Mouse (Mus musculus) regulatory T cell (primary cell): ENCODE results near the gene F2rl1.

Source experiments
- in situ Hi-C: fragments of 300-600 bp; cut with MboI, MseI; formaldehyde crosslinking; loops from one replicate; pipeline ENCODE4 v1.15.1; 2025; ENCODE audit warnings: high pct_unique_total_duplicates

Gene F2rl1

GRCm38 (mm10) chr13:95524674-95525491 is at the start of gene F2rl1:
TSS of gene F2rl1 (minus strand) at chr13:95525227.
- in situ Hi-C loops: no loop called here

DNA sequence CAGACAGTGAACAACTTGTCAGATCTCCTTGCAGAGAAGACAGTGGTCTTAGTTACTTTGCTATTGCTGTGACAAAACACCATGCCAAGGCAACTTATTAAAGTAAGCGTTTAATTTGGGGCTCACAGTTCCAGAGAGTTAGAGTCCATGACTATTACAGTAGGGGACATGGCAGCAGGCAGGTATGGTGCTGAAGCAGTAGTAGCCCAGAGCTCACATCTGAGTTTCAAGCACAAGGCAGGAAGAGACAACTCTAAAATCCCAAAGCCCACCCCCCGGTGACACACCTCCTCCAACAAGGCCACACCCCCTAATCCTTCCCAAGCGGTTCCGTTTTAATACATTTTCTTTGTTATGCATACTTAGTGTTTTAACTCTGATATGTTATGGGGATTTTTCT is 45.9 kb upstream of the F2rl1 start:
- in situ Hi-C loops: no loop called here

GRCm38 (mm10) chr13:95569326-95569725 is 44.3 kb upstream of the F2rl1 start:
- in situ Hi-C loops: no loop called here

DNA sequence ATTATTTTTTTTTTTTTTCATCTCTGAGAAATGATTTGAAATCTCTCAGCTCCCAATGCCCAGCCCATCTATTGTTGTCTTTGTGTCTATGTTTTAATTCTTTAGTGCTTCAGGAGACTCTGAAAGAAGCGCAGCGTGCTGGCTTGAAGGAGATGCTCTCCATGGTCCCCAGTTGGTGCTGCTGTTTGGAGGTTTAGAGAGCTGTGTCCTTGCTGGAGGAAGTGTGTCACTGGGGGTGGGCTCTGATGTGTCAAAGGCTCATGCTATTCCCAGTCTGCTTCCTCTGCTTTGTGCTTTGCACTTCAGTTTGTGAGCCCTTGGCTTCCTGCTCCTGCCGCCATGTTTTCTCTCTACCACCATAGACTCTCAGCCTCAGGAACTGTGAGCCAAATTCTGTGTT is 43.3 kb upstream of the F2rl1 start:
- in situ Hi-C loops: no loop called here

- in situ Hi-C loops: no loop called here
Measured at GRCm38 (mm10) chr13:95566841-95567551, 42.0 kb upstream of the F2rl1 start.

GRCm38 (mm10) chr13:95563693-95564092 is 38.7 kb upstream of the F2rl1 start:
- in situ Hi-C loops: loop anchor here (5.0 kb wide), 1 partner anchor 154 kb away; no protein-coding TSS in a partner anchor

DNA sequence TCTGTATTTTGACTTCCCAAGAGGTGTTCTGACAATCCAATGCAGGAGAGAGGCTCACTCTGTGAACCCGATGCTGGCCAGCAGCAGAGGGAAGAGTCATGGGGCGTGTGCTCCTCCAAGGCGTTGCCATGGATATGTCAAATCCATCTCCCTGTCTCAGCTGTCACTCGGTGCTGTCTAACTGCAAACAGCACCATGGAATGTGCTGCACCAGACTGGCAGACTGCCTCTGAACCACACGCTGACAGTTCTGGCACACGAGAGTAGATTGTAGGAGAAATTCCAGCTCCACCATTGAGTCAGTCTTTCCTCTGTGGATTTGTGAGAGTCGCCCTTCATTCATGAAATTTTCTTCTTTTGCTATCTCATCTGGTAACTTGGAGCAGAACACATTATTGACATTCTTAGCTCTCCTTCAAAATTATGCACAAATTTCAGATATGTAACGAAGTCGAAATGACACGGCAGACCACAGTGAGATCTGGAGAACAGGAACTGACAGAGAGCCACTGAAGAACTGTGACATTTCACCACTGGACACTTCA is 38.1 kb upstream of the F2rl1 start:
- in situ Hi-C loops: loop anchor here (5.0 kb wide), 1 partner anchor 154 kb away; no protein-coding TSS in a partner anchor

DNA sequence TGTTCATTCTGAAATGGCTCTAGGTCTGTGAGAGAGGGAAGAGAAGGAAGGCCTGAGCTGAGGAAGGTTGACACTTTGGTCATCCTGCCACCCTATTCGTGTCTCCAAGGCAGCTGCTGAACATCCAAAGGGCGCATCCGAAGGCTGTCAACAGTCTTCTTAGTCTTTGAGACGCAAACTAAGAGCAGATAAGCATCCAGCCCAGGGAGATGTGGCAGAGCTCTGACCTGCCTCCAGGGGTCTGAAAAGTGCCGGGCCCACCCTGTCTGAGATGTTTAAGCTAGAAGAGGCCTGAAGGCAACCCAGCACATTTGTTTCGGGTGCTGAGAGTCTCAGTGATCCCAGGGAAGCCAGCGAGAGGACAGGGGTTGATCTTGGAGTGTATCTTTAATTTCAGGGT is 32.3 kb upstream of the F2rl1 start:
- in situ Hi-C loops: no loop called here

DNA sequence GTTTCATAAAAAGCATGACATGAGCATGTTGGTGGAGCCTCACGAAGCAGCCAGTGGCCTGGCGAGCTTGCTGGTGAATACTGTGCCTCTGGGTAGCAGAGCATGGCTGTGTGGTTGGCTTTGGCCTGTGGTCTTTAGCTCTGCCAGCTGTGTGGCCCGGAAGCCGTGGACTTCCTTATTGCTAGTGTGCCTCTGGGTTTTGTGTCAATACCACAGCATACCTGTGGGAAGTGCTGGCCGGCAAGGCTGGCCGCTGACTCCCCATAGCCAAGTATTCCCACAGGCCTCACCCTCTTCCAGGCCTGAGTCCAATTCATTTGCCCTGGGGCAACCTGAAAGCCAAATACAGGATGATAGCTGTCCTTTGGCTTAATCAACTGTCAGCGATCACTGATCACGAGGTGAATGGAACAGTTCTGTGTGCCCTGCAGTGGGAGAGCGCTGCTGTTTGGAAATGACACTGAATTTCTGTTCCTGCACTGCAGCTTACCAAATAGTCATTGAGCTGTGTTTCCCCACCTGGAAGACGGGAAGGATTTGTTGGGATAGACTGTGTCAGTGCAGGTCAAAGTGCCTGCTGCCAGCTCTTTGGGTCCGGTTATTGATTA is 29.0 kb upstream of the F2rl1 start:
- in situ Hi-C loops: no loop called here

- in situ Hi-C loops: no loop called here
Measured at GRCm38 (mm10) chr13:95550636-95551370, 25.8 kb upstream of the F2rl1 start.

- in situ Hi-C loops: no loop called here
Measured at GRCm38 (mm10) chr13:95549421-95549820, 24.4 kb upstream of the F2rl1 start.

- in situ Hi-C loops: no loop called here
Measured at GRCm38 (mm10) chr13:95548856-95549255, 23.8 kb upstream of the F2rl1 start.

- in situ Hi-C loops: no loop called here
Measured at GRCm38 (mm10) chr13:95548291-95548789, 23.3 kb upstream of the F2rl1 start.

DNA sequence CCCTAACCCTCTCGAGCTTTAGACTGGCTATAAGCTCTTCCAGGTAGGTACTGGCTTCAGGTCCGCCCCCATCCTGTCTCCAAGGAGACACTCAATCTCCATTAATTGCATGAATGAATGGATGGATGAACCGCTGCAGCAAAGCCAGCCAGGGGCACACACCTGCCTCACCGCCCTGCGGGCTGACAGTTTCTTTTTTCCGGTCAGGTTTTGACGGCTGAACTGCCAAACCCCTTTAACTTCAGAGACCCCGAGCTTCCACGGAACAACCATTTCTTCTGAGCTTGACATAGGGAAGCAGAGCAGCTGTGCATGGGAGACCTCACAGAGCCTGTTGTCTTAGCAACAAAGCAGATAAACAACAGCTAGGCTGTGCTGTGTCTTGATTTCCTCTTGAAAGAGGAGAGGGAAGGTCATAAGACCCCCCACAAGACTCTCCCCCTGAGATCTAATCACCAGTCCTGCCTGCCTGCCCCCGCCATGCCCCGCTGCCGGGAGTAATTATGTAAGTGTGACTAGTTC is 22.1 kb upstream of the F2rl1 start:
- in situ Hi-C loops: no loop called here

GRCm38 (mm10) chr13:95546251-95546650 is 21.2 kb upstream of the F2rl1 start:
- in situ Hi-C loops: no loop called here

DNA sequence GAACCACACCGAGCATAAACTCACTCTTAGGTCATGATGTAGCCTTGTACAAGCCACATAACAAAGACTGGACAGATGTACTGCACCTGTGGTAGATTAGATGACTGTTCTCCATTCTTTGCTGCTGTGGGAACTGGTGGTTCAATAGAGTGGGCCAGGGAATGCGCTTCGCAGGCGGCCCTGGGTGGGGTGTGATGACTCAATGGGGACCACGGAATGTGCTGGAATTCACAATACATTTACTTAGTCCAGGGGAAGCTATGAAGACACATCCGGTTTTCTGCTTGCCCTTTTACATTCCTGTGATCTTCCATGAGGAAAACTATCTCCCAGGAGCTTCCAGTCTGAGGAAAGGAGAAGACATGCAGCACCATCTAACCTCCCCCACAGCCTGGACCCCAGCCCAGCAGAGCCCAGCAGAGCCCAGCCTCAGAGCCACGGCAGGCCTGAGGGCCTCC is 20.7 kb upstream of the F2rl1 start:
- in situ Hi-C loops: no loop called here

GRCm38 (mm10) chr13:95538021-95538420 is 13.0 kb upstream of the F2rl1 start:
- in situ Hi-C loops: no loop called here

- in situ Hi-C loops: no loop called here
Measured at GRCm38 (mm10) chr13:95536117-95536493, 11.1 kb upstream of the F2rl1 start.

GRCm38 (mm10) chr13:95535461-95536116 is 10.6 kb upstream of the F2rl1 start:
- in situ Hi-C loops: no loop called here

DNA sequence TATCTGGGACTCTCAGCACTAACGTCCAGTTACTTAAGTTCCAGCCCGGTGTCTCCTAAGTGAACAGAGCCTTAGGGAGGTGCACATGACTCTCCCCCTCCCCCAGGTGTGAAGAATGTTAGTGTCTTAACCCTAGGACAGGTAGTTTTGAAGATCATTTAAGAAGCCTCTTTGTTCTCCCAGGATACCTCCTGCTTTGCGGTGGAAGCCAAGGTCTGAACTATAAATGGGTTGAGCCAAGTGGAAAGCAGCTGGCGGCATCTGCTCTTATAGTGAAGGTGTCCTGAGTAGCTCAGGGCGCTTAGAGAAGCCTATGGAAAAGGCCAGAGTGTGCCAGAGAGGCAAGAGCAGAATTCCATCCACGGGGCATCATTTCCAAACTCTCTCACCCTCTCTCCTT is 10.0 kb upstream of the F2rl1 start:
- in situ Hi-C loops: no loop called here
